Mouse (Mus musculus): Measurements from ENCODE around the gene Tcf12. TPM values are rescaled to one million over a fixed set of nuclear protein-coding genes. Genes with fewer than 3 reads are reported as not detected.

Tcf12 gene
- total RNA-seq, 2 experiments from 2014 or later: 80.3 to 91.0 TPM

- DNase-seq: no peak
Observed at GRCm38 (mm10) chr9:71981071-71981470, 130.6 kb downstream of the Tcf12 start.

- no peak for DNase-seq
Observed at GRCm38 (mm10) chr9:71980579-71980978, 131.1 kb downstream of the Tcf12 start.

GRCm38 (mm10) chr9:71978886-71979285 is 132.8 kb downstream of the Tcf12 start:
- DNase-seq: no peak

- no peak for DNase-seq
Observed at GRCm38 (mm10) chr9:71976034-71976433, 135.6 kb downstream of the Tcf12 start.

GRCm38 (mm10) chr9:71975141-71975540 is 136.5 kb downstream of the Tcf12 start:
- DNase-seq: no peak

GRCm38 (mm10) chr9:71974541-71974959 is 137.1 kb downstream of the Tcf12 start:
- DNase-seq: no peak

GRCm38 (mm10) chr9:71964039-71964438 is 147.6 kb downstream of the Tcf12 start:
- DNase-seq: no peak

GRCm38 (mm10) chr9:71960026-71960396 is 151.7 kb downstream of the Tcf12 start:
- no peak for DNase-seq

GRCm38 (mm10) chr9:71959259-71960025 is 152.2 kb downstream of the Tcf12 start:
- DNase-seq: no peak

- DNase-seq: no peak
Observed at GRCm38 (mm10) chr9:71953217-71953616, 158.5 kb downstream of the Tcf12 start.

- no peak for DNase-seq
Observed at GRCm38 (mm10) chr9:71952621-71953076, 159.0 kb downstream of the Tcf12 start.

GRCm38 (mm10) chr9:71951926-71952325 is 159.7 kb downstream of the Tcf12 start:
- no peak for DNase-seq

GRCm38 (mm10) chr9:71951341-71951740 is 160.3 kb downstream of the Tcf12 start:
- DNase-seq: no peak

- no peak for DNase-seq
Observed at GRCm38 (mm10) chr9:71944801-71945200, 166.9 kb downstream of the Tcf12 start.

- no peak for DNase-seq
Observed at GRCm38 (mm10) chr9:71942424-71942823, 169.2 kb downstream of the Tcf12 start.

GRCm38 (mm10) chr9:71940016-71940415 is 171.7 kb downstream of the Tcf12 start:
- DNase-seq: no peak

- no peak for DNase-seq
Observed at GRCm38 (mm10) chr9:71936199-71936598, 175.5 kb downstream of the Tcf12 start.

GRCm38 (mm10) chr9:71934833-71935232 is 176.8 kb downstream of the Tcf12 start:
- DNase-seq: peak in 1 of 2 experiments; percentile 32

GRCm38 (mm10) chr9:71931965-71932364 is 179.7 kb downstream of the Tcf12 start:
- no peak for DNase-seq

GRCm38 (mm10) chr9:71931358-71931715 is 180.3 kb downstream of the Tcf12 start:
- DNase-seq: no peak

GRCm38 (mm10) chr9:71930431-71931357 is 181.0 kb downstream of the Tcf12 start:
- DNase-seq: no peak

GRCm38 (mm10) chr9:71916662-71916953 is 195.1 kb downstream of the Tcf12 start:
- no peak for DNase-seq

All from adrenal gland, postnatal 36 days (tissue).